In genomic region chr6:124755831-124756595, GRCm38 (mm10) we compare ENCODE assay signal across 8 mouse cellular contexts. TPM values are rescaled to one million over a fixed set of nuclear protein-coding genes. Genes with fewer than 3 reads are reported as not detected.
A peak's percentile ranks its signal among the peaks of the same experiment; 100 is the strongest.
DNase-seq lines count a peak whose midpoint lies in the region; ATAC-seq and TF ChIP-seq lines count a peak whose summit lies in the region.

Gene Gm45234, minus strand, starts transcription at chr6:124756021.
Gene Atn1, minus strand, starts transcription at chr6:124756524.

- peak; percentile 57 for ATAC-seq in forebrain, embryonic 12.5 days (ENCODE audit: low FRiP score)
- peak; percentile 36 for ATAC-seq in megakaryocyte-erythroid progenitor cell, adult 5-6 weeks (replicated peaks; ENCODE audit: low FRiP score, low TSS enrichment, poor library complexity, severe bottlenecking)

- H3K4me3 ChIP-seq in bone marrow macrophage, adult 2 months (ENCODE audit: insufficient read depth, low read length) = peak within 1 kb of the TSS; percentile 75
- peak within 1 kb of the TSS; percentile 89 for H3K4me3 ChIP-seq in forebrain, embryonic 12.5 days (replicated peaks)

- H3K27me3 ChIP-seq in forebrain, embryonic 12.5 days = no peaks in the 10 kb centered on the region

- intact Hi-C loops in heart, postnatal 36 days (cut with DNase I) = loop anchor here (2.0 to 10.0 kb wide), 5 partner anchors 49 to 341 kb away; partner anchors contain the start of genes C1ra, Lpcat3 and Pex5

- no peak within 1 kb of the TSS for H3K27ac ChIP-seq in bone marrow macrophage, adult 2 months (ENCODE audit: insufficient read depth, low read depth, low read length)
- peak within 1 kb of the TSS; percentile 98 for H3K27ac ChIP-seq in forebrain, embryonic 12.5 days

- 2% methylated on average over 44 of the region's 100 CpGs for WGBS in forebrain, embryonic 12.5 days

- peak; percentile 64 for DNase-seq in right cerebral cortex, postnatal 14 days
- DNase-seq in right cerebral cortex, postnatal 36 days (ENCODE audit: low spot score in 2 of 2) = no peak
- peak; percentile 65 to 77 for DNase-seq in heart, postnatal 36 days
- peak; percentile 32 to 34 for DNase-seq in layer of hippocampus, postnatal 25 days (ENCODE audit: extremely low spot score in 1 of 2, low spot score in 1 of 2)
- DNase-seq in testis, postnatal 10 days (ENCODE audit: low spot score) = peak; percentile 84

- H3K9me3 ChIP-seq in forebrain, embryonic 12.5 days = no peaks in the 10 kb centered on the region

- peak within 1 kb of the TSS; percentile 76 for H3K4me2 ChIP-seq in forebrain, embryonic 12.5 days

- no peak for TF ChIP-seq CTCF in bone marrow macrophage, adult 2 months (IDR thresholded peaks at IDR 0.05; ENCODE audit: low read depth, low read length)

- H3K4me1 ChIP-seq in bone marrow macrophage, adult 2 months (ENCODE audit: control insufficient read depth, insufficient read depth, low read length) = peaks cover 27% of the 10 kb centered on the region
- H3K4me1 ChIP-seq in forebrain, embryonic 12.5 days = peaks cover 49% of the 10 kb centered on the region

- no peak for TF ChIP-seq POLR2A in bone marrow macrophage, adult 2 months (IDR thresholded peaks at IDR 0.05; ENCODE audit: borderline replicate concordance, low read depth, low read length)

- no peaks in the 10 kb centered on the region; the same call in 1 of the 2 replicates for H3K36me3 ChIP-seq in forebrain, embryonic 12.5 days (replicated peaks)

- H3K9ac ChIP-seq in forebrain, embryonic 12.5 days = peak within 1 kb of the TSS; percentile 97

RNA-seq across cellular contexts. Expression of gene Gm45234, which starts in this region (rescaled TPM):
- polyA plus RNA-seq in bone marrow macrophage, adult 2 months (2012; ENCODE audit: insufficient read depth, insufficient read length, missing spikeins) = not detected in 2 replicates
- not detected in 2 replicates for polyA plus RNA-seq in forebrain, embryonic 12.5 days (2016; fragmentation: Nextera tagmentation; extraction: Ambion mirVana)
- under 1 TPM in 1 of 2 experiments, not detected in 1; 0.41 TPM for total RNA-seq in heart, postnatal 36 days (2021)
- under 1 TPM in 1 of 2 experiments, not detected in 1; 0.71 TPM for total RNA-seq in layer of hippocampus, postnatal 25 days (2021)
- total RNA-seq in megakaryocyte-erythroid progenitor cell, adult 5-6 weeks (2014; fragmentation: Nextera tagmentation) = not detected in 2 replicates
- total RNA-seq in megakaryocyte-erythroid progenitor cell, adult 5-6 weeks (2017) = not detected in 2 replicates

RNA-seq across cellular contexts. Expression of gene Atn1, which starts in this region (rescaled TPM):
- 30.1 and 34.0 TPM in 2 replicates for polyA plus RNA-seq in bone marrow macrophage, adult 2 months (2012; ENCODE audit: insufficient read depth, insufficient read length, missing spikeins)
- 17.6 and 19.2 TPM in 2 replicates for polyA plus RNA-seq in forebrain, embryonic 12.5 days (2016; fragmentation: Nextera tagmentation; extraction: Ambion mirVana)
- total RNA-seq in heart, postnatal 36 days (2021) = 10 to 100 TPM; 41.0 to 46.4 TPM
- total RNA-seq in layer of hippocampus, postnatal 25 days (2021) = 100 to 1,000 TPM; 134 to 159 TPM
- 12.9 and 14.4 TPM in 2 replicates for total RNA-seq in megakaryocyte-erythroid progenitor cell, adult 5-6 weeks (2014; fragmentation: Nextera tagmentation)
- total RNA-seq in megakaryocyte-erythroid progenitor cell, adult 5-6 weeks (2017) = 1.5 and 1.9 TPM in 2 replicates

Comparison
In these comparisons a context has a peak if more than half of its experiments do, and no peak if none do; other contexts are left out.
1. DNase-seq: peak in right cerebral cortex, postnatal 14 days (single experiment), heart, postnatal 36 days (2 of 2), layer of hippocampus, postnatal 25 days (2 of 2) and testis, postnatal 10 days (single experiment); none in right cerebral cortex, postnatal 36 days (0 of 2).